Mouse (Mus musculus) spleen, adult 10 weeks (tissue): ENCODE results near the gene Olfr993. TPM values are rescaled to one million over a fixed set of nuclear protein-coding genes. Genes with fewer than 3 reads are reported as not detected.

Experiments
- polyA plus RNA-seq: library from polyadenylated mRNA; stranded (reverse); fragments of 350-450 nt; fragmentation: Illumina TruSeq; extraction: RNeasy Lipid Tissue Mini Kit (QIAGEN cat#74804); gene quantifications from one replicate; pipeline ENCODE4 v1.2.3, GENCODE M21; 2015; ENCODE audit warnings: low replicate concordance; ENCODE audit not compliant: insufficient read depth

Gene Olfr993
- polyA plus RNA-seq: not detected

DNA sequence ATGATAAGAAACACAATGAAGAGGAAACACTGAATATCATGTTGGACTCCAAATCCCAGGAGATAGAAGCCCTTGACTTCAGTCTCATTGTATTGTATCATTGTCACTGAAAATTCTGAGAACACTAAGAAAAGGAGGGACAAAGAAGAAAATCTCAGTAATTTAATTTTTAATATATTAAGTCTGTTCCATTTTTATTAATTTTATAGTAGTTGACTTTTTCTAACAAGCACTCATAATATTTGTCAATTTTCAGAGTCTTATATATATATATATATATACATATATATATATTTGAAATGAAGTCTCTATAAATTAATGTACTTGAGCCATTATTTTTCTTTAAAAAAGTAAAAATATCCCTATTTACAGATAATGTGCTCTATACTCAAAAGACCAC lies at the start of gene Olfr993:
Gene Olfr993 (minus strand): TSS at position 101 of the 400 bp plus-strand sequence.

GRCm38 (mm10) chr2:85443539-85443938 lies 28.9 kb upstream of the Olfr993 start, which contains the start of gene Olfr995:
Olfr995 (minus strand) TSS chr2:85443639.

DNA sequence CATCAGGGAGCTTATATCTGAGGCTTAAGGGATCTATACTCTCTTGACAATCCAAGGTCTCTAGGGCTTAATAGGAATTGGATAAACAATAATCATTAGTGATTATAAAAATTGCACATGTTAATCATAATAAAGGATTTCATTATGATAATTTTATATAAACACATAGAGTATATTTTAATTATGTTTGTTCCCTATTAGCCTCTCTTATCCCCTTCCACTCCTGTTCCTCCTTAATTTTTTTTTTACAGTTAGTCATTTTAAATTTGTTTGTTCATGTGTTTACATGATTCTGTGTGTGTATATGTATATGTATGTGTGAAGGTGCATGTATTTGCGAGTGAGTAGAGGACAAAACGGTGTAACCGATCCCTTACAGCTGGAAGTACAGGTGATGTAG lies 21.7 kb upstream of the Olfr993 start, which contains the start of gene Olfr994:
Gene Olfr994 (minus strand): TSS at position 101 of the 400 bp plus-strand sequence.

DNA sequence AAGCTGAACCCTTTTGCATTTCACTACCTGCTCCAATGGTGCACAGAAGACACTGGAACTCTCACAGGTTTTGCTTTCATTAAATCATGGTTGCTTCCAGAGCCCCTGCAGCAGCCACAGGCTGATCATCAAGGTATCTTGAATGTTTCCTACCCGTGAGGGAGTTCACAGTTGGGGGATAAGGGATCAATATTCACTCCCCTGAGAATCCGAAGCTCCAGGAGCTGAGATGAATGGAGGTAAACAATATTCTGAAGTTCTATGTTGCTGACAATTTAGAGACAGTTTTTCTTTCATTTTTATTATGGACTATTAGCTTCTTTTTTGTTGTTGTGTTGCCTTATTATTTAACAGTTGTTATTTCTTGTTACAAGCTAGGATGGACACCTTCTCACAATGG lies 5.3 kb downstream of the Olfr993 start, which contains the start of gene Olfr992:
Gene Olfr992 (minus strand): TSS at position 101 of the 400 bp plus-strand sequence.

Other genes with a start within 250 kb of the Olfr993 start
- gene Lrrc55, start 217.7 kb downstream of the Olfr993 start, polyA plus RNA-seq: 0.81 TPM
- gene Olfr987, start 75.6 kb downstream of the Olfr993 start, polyA plus RNA-seq: not detected
- gene Olfr988, start 51.6 kb downstream of the Olfr993 start, polyA plus RNA-seq: not detected
- not detected for gene Olfr992, start 5.4 kb downstream of the Olfr993 start, polyA plus RNA-seq
- not detected for gene Olfr994, start 21.6 kb upstream of the Olfr993 start, polyA plus RNA-seq
- not detected for gene Olfr995, start 28.8 kb upstream of the Olfr993 start, polyA plus RNA-seq
- gene 4833423E24Rik, start 104.1 kb upstream of the Olfr993 start, polyA plus RNA-seq: not detected
- not detected for gene Olfr996, start 164.3 kb upstream of the Olfr993 start, polyA plus RNA-seq
- not detected for gene Olfr998, start 174.1 kb upstream of the Olfr993 start, polyA plus RNA-seq
- gene Olfr1000, start 197.0 kb upstream of the Olfr993 start, polyA plus RNA-seq: not detected
- gene Olfr1002, start 235.8 kb upstream of the Olfr993 start, polyA plus RNA-seq: not detected
- gene Olfr154, start 249.6 kb upstream of the Olfr993 start, polyA plus RNA-seq: not detected